Mouse (Mus musculus): Measurements from ENCODE around the gene Slc35g2. TPM values are rescaled to one million over a fixed set of nuclear protein-coding genes. Genes with fewer than 3 reads are reported as not detected.

The Slc35g2 gene
- polyA plus RNA-seq, 1 experiment from 2014 or later, result 7.4 TPM

- no peak for DNase-seq (ENCODE audit: low spot score)
- no peak overlapping the region for H3K4me3 ChIP-seq
- no peaks in the 10 kb centered on the region for H3K4me1 ChIP-seq (replicated peaks)
- H3K36me3 ChIP-seq, result peaks cover 19% of the 10 kb centered on the region
- 93% methylated on average over 4 of the region's 4 CpGs for WGBS
- H3K27ac ChIP-seq, result no peak overlapping the region
- H3K27me3 ChIP-seq (ENCODE audit: insufficient read depth, poor library complexity, severe bottlenecking), result no peaks in the 10 kb centered on the region
- H3K9me3 ChIP-seq, result no peaks in the 10 kb centered on the region
Observed at GRCm38 (mm10) chr9:100505498-100505897, 65.4 kb downstream of the Slc35g2 start.

Other genes starting within 250 kb of the Slc35g2 start
- gene Il20rb, start 84.3 kb downstream of the Slc35g2 start, polyA plus RNA-seq (2016; fragmentation: Nextera tagmentation; extraction: Ambion mirVana), result 1.1 and 1.6 TPM in 2 replicates
- gene Nck1, start 25.0 kb downstream of the Slc35g2 start, polyA plus RNA-seq (2016; fragmentation: Nextera tagmentation; extraction: Ambion mirVana), result 56.0 and 62.1 TPM in 2 replicates
- gene Stag1, start 26.7 kb upstream of the Slc35g2 start, polyA plus RNA-seq (2016; fragmentation: Nextera tagmentation; extraction: Ambion mirVana), result 40.6 and 58.0 TPM in 2 replicates

All from hindbrain, embryonic 10.5 days (tissue).